Mouse (Mus musculus) liver, embryonic 14.5 days (tissue): ENCODE data around the gene Ugt1a8. TPM values are rescaled to one million over a fixed set of nuclear protein-coding genes. Genes with fewer than 3 reads are reported as not detected.

Experiments used
- ATAC-seq: fragments of 200-750 bp; cut with Nextera tagmentation; 2 replicates; pipeline ENCODE4 v1.8.0; 2017; ENCODE audit warnings: moderate number of reproducible peaks, mild to moderate bottlenecking, moderate library complexity; ENCODE audit not compliant: insufficient read depth
- DNase-seq, 3 experiments: peaks; one replicate each; pipeline ENCODE4 v3.0.0-alpha.2; 2012 to 2013; ENCODE audit warnings: low read depth in 3 of 3, low spot score in 3 of 3
- H3K27ac ChIP-seq: fragments of 300-500 bp; sonication (generic); 2 replicates; pipeline ENCODE4 v1.5.1; 2014; ENCODE audit warnings: moderate library complexity, mild to moderate bottlenecking, control low read depth, inconsistent platforms
- H3K27me3 ChIP-seq: fragments of 300-500 bp; sonication (generic); 2 replicates; pipeline ENCODE4 v1.6.1; 2014; ENCODE audit warnings: mild to moderate bottlenecking, low read length, moderate library complexity; ENCODE audit not compliant: control insufficient read depth, insufficient read depth
- H3K36me3 ChIP-seq: fragments of 300-500 bp; sonication (generic); replicated peaks from 2 replicates; pipeline ENCODE4 v1.6.1; 2014; ENCODE audit warnings: low read depth; ENCODE audit not compliant: control insufficient read depth, insufficient read depth
- H3K4me1 ChIP-seq, 2 experiments: fragments of 200-500 bp in 1 of 2; fragments of 300-500 bp in 1 of 2; sonication (generic) in 1 of 2; replicated peaks; 2 replicates each; pipeline ENCODE4 v1.6.1; 2012 to 2014; ENCODE audit warnings: antibody characterized with exemption in 1 of 2, inconsistent platforms in 1 of 2, low read length in 1 of 2; ENCODE audit not compliant: control insufficient read depth in 2 of 2, insufficient read depth in 2 of 2
- H3K4me2 ChIP-seq: fragments of 300-500 bp; sonication (generic); 2 replicates; pipeline ENCODE4 v1.6.1; 2014; ENCODE audit warnings: low read depth, mild to moderate bottlenecking, control low read depth, moderate library complexity
- H3K4me3 ChIP-seq, 2 experiments: fragments of 200-500 bp in 1 of 2; fragments of 300-500 bp in 1 of 2; sonication (generic) in 1 of 2; 2 replicates each; pipeline ENCODE4 v1.5.1; 2012 to 2014; ENCODE audit warnings: low read depth in 2 of 2, low read length in 2 of 2, mild to moderate bottlenecking in 2 of 2, control low read depth in 1 of 2, inconsistent platforms in 1 of 2, moderate library complexity in 1 of 2; ENCODE audit not compliant: insufficient read depth in 1 of 2
- H3K9ac ChIP-seq: fragments of 300-500 bp; sonication (generic); replicated peaks from 2 replicates; pipeline ENCODE4 v1.6.1; 2014; ENCODE audit warnings: mild to moderate bottlenecking, control low read depth, moderate library complexity
- H3K9me3 ChIP-seq: fragments of 300-500 bp; sonication (generic); 2 replicates; pipeline ENCODE4 v1.6.1; 2016; ENCODE audit warnings: low read length, mixed read lengths; ENCODE audit not compliant: control insufficient read depth
- CTCF ChIP-seq: IDR thresholded peaks from 2 replicates; pipeline ENCODE4 v1.5.1; 2016; ENCODE audit warnings: antibody characterized with exemption, low read depth, control low read depth
- EP300 ChIP-seq: IDR thresholded peaks from 2 replicates; pipeline ENCODE4 v1.6.1; 2016; ENCODE audit warnings: antibody characterized with exemption, low read depth
- WGBS: fragments of 180-500 bp; shearing (Covaris S2); extraction: QIAGEN DNeasy Blood & Tissue Kit; methylation state at CpG from one replicate; pipeline ENCODE4 v1.1.7; 2014; ENCODE audit not compliant: insufficient replicate concordance; 5-methylcytosine and 5-hydroxymethylcytosine counted together
- polyA plus RNA-seq, 2 experiments: library from polyadenylated mRNA; depleted of rRNA in 1 of 2; stranded (reverse) in 1 of 2; unstranded in 1 of 2; fragments of >200 nt; fragmentation: Nextera tagmentation in 1 of 2; extraction: Ambion mirVana in 1 of 2; gene quantifications; 2 replicates each; pipeline versions ENCODE4 v1.2.1 to v1.2.3; 2012 to 2014

The Ugt1a8 gene
- polyA plus RNA-seq, 2 experiments, result not detected

DNA sequence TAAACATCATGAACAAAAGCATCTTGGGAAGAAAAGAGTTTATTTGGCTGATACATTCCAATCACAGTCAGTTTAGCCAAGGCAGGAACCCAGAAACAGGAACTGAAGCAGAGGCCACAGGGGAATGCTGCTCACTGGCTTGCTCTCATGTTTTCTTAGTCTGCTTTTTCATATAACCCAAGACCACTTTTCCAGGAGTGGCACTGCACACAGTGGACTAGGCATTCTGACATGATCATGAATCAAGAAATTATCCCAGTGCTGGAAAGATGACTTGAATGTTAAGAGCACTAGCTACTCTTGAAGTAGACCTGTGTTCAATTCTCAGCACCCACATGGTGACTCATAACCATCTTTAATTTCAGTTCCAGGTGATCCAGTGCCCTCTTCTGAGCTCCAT lies 138.1 kb downstream of the Ugt1a8 start:
- TF ChIP-seq CTCF, result no peak
- TF ChIP-seq EP300, result no peak
- DNase-seq (no peak), ATAC-seq (no peak)
- peaks cover 8% of the 10 kb centered on the region for H3K9me3 ChIP-seq
- no peak overlapping the region for H3K4me3 ChIP-seq
- no peaks in the 10 kb centered on the region for H3K4me1 ChIP-seq
- H3K9ac ChIP-seq, result no peak overlapping the region
- H3K27ac ChIP-seq, result no peak overlapping the region
- H3K4me2 ChIP-seq, result no peak overlapping the region
- H3K36me3 ChIP-seq, result no peaks in the 10 kb centered on the region
- H3K27me3 ChIP-seq, result no peaks in the 10 kb centered on the region

DNA sequence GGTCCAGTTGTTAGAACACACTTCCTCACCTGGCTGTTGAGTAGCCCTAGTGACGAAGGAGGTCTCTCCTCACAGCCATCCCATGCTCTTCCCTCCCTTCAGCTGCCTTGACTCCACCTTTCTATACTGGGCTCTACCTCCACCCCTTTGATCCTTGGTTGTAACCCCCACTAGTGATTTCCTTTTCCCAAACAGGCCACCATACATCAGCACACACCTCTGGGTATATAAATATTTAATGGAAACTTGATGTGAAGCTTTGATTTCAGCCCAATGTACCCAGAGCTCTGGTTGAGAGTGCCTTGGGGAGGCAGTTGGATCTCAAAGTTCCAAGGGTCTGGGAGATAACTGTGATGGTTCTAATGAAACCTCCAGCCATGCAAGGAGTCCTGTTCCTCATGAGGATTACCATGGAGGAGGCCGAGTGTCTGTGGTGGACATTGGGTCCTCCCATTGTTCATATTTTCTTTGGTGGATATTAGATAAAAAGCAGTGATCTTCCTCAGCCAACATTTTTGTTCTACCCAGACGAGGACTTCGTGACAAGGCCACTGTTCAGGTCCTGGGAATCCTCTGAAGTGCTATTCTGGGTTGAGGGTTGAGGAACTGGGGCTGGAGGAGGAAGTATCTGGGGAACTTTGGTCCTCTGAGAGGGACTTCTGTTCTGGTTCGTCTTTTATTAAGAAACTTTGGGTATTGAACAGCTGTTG lies 139.2 kb downstream of the Ugt1a8 start, which contains the start of gene Mroh2a:
TSS of gene Mroh2a (plus strand) at position 317 of the 710 bp plus-strand sequence.
- Histone ChIP-seq H3K4me2 (no peak within 1 kb of the TSS), H3K27ac (no peak within 1 kb of the TSS), H3K27me3 (no peaks in the 10 kb centered on the region), H3K36me3 (no peaks in the 10 kb centered on the region), H3K9me3 (peaks cover 13% of the 10 kb centered on the region), H3K4me1 (no peaks in the 10 kb centered on the region), H3K9ac (no peak within 1 kb of the TSS), H3K4me3 (no peak within 1 kb of the TSS)
- TF ChIP-seq EP300 (no peak), CTCF (no peak)
- ATAC-seq, result no peak
- no peak for DNase-seq
- whole genome bisulfite sequencing, result 34% methylated on average over 5 of the region's 5 CpGs

DNA sequence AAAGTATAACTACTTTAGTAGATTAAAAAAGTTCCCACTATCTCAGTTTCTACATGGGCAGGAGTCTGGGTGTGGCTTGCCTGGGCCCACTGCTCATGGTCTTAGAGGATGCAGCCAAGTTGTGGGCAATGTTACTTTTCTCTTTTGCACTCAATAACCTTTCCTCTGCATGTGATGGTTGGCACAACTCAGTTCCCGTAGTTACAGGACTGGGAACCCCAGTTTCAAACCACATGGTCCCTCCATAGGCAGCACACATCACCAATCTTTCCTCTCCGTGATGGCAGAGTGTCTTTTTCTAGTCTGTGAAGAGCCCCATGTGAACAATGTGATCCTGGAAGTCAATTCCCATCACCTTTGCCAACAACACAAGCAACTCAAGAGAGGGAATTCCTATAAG lies 139.9 kb downstream of the Ugt1a8 start:
- no peak overlapping the region for H3K4me2 ChIP-seq
- DNase-seq (no peak), ATAC-seq (no peak)
- no peak overlapping the region for H3K27ac ChIP-seq
- WGBS, result 37% methylated on average over 2 of the region's 2 CpGs
- no peaks in the 10 kb centered on the region for H3K36me3 ChIP-seq
- no peak overlapping the region for H3K4me3 ChIP-seq
- peaks cover 13% of the 10 kb centered on the region for H3K9me3 ChIP-seq
- H3K27me3 ChIP-seq, result no peaks in the 10 kb centered on the region
- H3K4me1 ChIP-seq, result no peaks in the 10 kb centered on the region
- H3K9ac ChIP-seq, result no peak overlapping the region
- TF ChIP-seq EP300, result no peak
- TF ChIP-seq CTCF, result no peak

DNA sequence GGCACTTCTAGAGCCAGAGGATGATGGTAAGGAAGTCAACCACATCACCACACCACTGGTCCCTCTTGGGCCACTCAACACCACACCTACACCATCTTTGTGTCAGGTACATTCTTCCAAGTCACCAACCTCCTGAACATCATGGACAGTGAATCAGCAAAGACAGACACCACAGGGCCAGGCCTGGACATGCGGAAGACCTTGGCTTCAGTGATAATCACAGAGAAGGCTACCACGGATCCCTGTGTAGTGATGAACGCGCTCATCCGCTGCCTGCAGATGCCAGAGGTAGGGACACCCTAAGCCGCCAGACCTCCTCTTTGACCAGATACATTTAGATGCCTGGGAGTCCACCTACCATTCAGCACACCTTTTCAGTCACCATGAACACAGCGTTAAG lies 140.5 kb downstream of the Ugt1a8 start:
- Histone ChIP-seq H3K4me3 (no peak overlapping the region), H3K9me3 (peaks cover 13% of the 10 kb centered on the region)
- DNase-seq, result no peak

DNA sequence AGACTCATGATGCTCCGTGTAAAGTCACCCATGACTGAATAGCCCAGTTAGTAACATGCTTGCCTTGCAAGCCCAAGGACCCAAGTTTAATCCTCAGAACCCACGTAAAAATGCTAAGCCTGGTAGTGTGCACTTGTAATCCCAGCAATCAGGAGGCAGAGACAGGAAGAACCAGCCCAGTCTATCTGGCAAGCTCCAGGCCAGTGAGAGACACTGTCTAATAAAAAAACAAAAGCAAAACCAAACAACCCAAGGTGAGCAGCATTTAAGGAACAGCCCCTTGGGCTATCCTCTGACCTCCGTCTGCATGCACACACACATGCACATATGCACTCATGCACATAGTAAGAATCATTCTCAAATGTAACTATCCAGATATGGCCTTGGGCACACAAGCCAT lies 142.0 kb downstream of the Ugt1a8 start:
- no peak overlapping the region for H3K27ac ChIP-seq
- peaks cover 16% of the 10 kb centered on the region for H3K9me3 ChIP-seq
- no peak for ATAC-seq
- WGBS, result 50% methylated on average over 3 of the region's 3 CpGs
- no peaks in the 10 kb centered on the region for H3K4me1 ChIP-seq
- no peak for TF ChIP-seq CTCF
- TF ChIP-seq EP300, result no peak
- no peaks in the 10 kb centered on the region for H3K27me3 ChIP-seq
- no peak overlapping the region for H3K4me2 ChIP-seq
- H3K9ac ChIP-seq, result no peak overlapping the region
- H3K36me3 ChIP-seq, result no peaks in the 10 kb centered on the region
- no peak for DNase-seq
- H3K4me3 ChIP-seq, result no peak overlapping the region

More for the DNA sequence above, 140.5 kb downstream of the Ugt1a8 start:
- Histone ChIP-seq H3K36me3 (no peaks in the 10 kb centered on the region), H3K4me2 (no peak overlapping the region), H3K9ac (no peak overlapping the region), H3K27ac (no peak overlapping the region), H3K27me3 (no peaks in the 10 kb centered on the region), H3K4me1 (no peaks in the 10 kb centered on the region)
- no peak for ATAC-seq
- TF ChIP-seq EP300 (no peak), CTCF (no peak)
- WGBS, result 59% methylated on average over 7 of the region's 7 CpGs
